Mouse (Mus musculus) heart, adult 10 weeks (tissue): Measurements from ENCODE around the gene Itpa. TPM values are rescaled to one million over a fixed set of nuclear protein-coding genes. Genes with fewer than 3 reads are reported as not detected.

Source experiments
- polyA plus RNA-seq: library from polyadenylated mRNA; stranded (reverse); fragments of 350-450 nt; fragmentation: Illumina TruSeq; extraction: RNeasy Lipid Tissue Mini Kit (QIAGEN cat#74804); gene quantifications from one replicate; pipeline ENCODE4 v1.2.3, GENCODE M21; 2014; ENCODE audit warnings: low read depth, low replicate concordance

Itpa gene
- polyA plus RNA-seq, result 40.9 TPM

DNA sequence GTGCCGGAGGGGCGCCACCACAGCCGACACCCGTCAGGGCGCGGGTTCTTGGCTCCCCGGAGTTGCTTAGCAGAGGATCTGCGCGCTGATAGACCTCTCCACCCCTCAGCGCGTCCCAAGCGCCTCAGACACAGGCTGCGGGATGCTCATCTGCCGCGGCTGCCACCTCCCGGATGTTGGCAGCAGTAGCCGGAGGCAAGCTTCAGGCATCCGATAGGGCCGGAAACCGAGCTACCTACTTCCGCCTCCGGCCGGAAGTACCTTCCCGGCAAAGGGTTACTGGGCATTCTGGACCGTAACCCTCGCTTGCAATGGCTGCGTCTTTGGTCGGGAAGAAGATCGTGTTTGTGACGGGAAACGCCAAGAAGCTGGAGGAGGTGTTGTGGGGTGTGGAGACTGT lies at the start of gene Itpa:
Gene Itpa (plus strand): TSS at position 52 of the 400 bp plus-strand sequence.

DNA sequence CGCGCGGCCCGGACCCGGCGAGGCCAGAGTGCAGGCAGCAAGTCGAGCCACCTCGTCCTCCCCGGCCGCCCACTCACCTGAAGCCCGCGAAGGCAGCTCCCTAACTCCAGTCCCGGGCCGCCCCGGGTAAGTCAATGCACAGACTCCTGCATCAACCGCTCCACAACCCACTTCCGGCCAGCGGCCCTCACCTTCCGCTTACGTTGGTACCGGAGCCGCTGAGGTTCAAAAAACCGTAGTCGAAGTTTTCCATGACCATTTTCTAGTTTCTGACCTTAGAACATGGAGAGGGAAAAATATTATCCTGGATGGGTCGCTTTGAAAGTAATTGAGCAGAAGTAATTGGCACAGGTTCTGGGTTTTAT lies 37.6 kb upstream of the Itpa start, which contains the start of the genes Fastkd5 and Ubox5:
Gene Fastkd5 (minus strand): TSS at position 189 of the 365 bp plus-strand sequence.
Gene Ubox5 (minus strand): TSS at position 200 of the 365 bp plus-strand sequence.

DNA sequence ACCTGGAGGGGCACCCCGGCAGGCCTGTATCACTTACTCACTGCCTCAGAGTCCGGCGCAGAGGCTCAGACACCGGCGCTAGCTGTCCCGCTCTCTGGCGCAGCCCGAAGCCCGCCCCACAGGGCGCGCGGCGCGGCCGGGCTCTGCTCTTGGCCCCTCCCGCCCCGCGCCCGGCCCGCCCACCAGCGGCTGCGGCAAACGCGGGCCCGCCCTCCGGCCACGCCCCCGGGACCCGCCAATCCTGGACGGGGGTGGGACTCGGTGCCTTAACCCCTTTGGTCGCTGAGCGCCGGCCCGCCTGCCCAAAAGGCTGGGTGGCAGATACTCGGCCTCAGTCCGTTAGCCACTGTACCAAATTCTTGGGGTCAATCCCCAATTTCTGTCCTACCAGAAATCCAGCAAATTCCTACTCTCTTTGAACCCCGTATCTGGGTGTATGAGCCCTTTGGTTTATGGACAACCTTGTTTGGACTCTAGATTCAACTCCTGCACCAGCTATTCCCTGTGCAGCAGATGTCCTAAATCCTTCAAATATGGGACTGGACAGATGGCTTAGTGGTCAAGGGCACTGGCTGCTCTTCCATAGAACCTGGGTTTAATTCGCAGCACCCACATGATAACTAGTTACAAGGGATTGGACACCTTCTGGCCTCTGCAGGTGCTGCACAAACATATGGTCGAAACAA lies 24.6 kb upstream of the Itpa start, which contains the start of gene Lzts3:
Gene Lzts3 (minus strand): TSS at position 120 of the 686 bp plus-strand sequence.

DNA sequence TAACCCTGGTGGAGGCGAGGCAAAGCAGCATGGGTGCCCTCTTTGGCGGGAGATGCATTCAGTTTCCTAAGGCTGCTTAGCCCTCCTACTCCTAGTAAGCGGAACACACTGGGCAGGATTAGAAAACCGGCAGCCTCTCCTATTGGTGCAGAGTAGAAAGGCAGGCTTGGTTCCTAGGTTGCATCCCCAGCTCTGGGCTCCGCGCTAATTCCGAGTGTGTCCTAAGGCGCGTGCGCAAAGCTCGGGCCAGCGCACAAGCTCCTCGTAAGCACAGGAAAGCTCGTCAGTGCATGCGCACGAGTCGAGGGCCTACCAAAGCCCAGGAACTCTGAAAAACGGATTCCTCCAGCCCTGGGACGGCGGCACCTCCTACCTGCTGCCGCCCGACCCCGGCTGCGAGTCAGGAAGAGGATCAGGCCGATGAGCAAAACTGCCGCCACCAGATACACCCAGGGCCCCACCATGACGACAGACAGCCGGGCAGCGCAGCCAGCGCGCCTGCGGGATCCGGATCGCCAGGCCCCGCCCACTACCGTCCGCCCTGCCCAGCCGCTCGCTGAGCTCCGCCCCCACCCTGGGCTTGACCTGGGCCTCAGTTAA lies 3.2 kb upstream of the Itpa start, which contains the start of gene Ddrgk1:
Gene Ddrgk1 (minus strand): TSS at position 558 of the 600 bp plus-strand sequence.

DNA sequence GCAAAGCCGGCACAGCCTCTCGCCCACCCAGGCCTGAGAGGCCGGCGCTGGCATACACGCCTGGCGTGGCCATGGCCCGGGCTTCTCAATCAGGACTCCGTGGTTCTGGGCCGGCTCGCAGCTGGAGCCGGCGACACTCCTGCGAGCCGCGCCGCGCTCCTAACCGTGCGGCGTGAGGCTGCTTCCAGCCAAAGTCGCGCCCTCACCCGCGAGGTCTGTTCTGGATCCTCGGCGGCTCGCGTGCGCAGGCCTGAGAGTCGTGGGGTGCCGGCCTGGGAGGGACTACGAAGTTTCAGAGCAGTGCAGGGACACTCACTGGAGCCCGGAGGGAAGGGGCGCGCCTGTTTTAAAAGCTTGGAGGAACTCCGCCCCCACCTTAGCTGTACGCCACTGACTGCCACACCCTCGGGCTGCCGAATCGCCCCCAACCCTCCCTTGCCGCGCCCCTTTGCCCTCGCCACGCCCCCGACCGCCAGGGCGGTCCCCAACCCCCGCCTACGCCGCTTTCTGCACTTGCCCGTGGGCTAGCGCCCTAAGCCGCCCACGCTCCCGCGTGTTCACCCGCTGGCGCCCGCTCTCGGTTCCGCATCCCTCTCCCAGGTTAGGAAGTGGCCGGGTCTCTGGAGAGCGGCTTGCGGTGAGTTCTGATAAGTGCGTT lies 29.9 kb downstream of the Itpa start, which contains the start of gene Slc4a11:
Gene Slc4a11 (minus strand): TSS at position 367 of the 658 bp plus-strand sequence.

Other genes starting within 250 kb of the Itpa start
- gene Vps16, start 243.3 kb upstream of the Itpa start, polyA plus RNA-seq, result 35.1 TPM
- gene Pced1a, start 242.9 kb upstream of the Itpa start, polyA plus RNA-seq, result 7.9 TPM
- gene Ptpra, start 217.3 kb upstream of the Itpa start, polyA plus RNA-seq, result 38.9 TPM
- 38.3 TPM for gene Mrps26, start 103.9 kb upstream of the Itpa start, polyA plus RNA-seq
- not detected for gene Oxt, start 91.4 kb upstream of the Itpa start, polyA plus RNA-seq
- gene Avp, start 85.1 kb upstream of the Itpa start, polyA plus RNA-seq, result not detected
- 7.6 TPM for gene Fastkd5, start 37.6 kb upstream of the Itpa start, polyA plus RNA-seq
- gene Ubox5, start 37.6 kb upstream of the Itpa start, polyA plus RNA-seq, result 4.2 TPM
- 6.1 TPM for gene Lzts3, start 24.8 kb upstream of the Itpa start, polyA plus RNA-seq
- gene Ddrgk1, start 3.0 kb upstream of the Itpa start, polyA plus RNA-seq, result 105 TPM
- gene Slc4a11, start 29.9 kb downstream of the Itpa start, polyA plus RNA-seq, result not detected
- gene 4930402H24Rik, start 238.8 kb downstream of the Itpa start, polyA plus RNA-seq, result 37.9 TPM
- 14.7 TPM for gene Atrn, start 238.9 kb downstream of the Itpa start, polyA plus RNA-seq